Mouse (Mus musculus) liver, embryonic 15.5 days (tissue): ENCODE data around the gene Camkmt. TPM values are rescaled to one million over a fixed set of nuclear protein-coding genes. Genes with fewer than 3 reads are reported as not detected.

Experiments used
- ATAC-seq: fragments of 200-750 bp; cut with Nextera tagmentation; 2 replicates; pipeline ENCODE4 v1.8.0; 2017; ENCODE audit warnings: moderate number of reproducible peaks, mild to moderate bottlenecking, moderate library complexity; ENCODE audit not compliant: insufficient read depth
- H3K27ac ChIP-seq: fragments of 300-500 bp; sonication (generic); replicated peaks from 2 replicates; pipeline ENCODE4 v1.5.1; 2015; ENCODE audit warnings: mild to moderate bottlenecking, inconsistent platforms
- H3K27me3 ChIP-seq: fragments of 300-500 bp; sonication (generic); 2 replicates; pipeline ENCODE4 v1.6.1; 2015; ENCODE audit warnings: mild to moderate bottlenecking, inconsistent platforms
- H3K36me3 ChIP-seq: fragments of 300-500 bp; sonication (generic); replicated peaks from 2 replicates; pipeline ENCODE4 v1.6.1; 2015; ENCODE audit warnings: moderate library complexity, mild to moderate bottlenecking, inconsistent platforms
- H3K4me1 ChIP-seq: fragments of 300-500 bp; sonication (generic); replicated peaks from 2 replicates; pipeline ENCODE4 v1.6.1; 2015; ENCODE audit warnings: inconsistent platforms
- H3K4me2 ChIP-seq: fragments of 300-500 bp; sonication (generic); 2 replicates; pipeline ENCODE4 v1.6.1; 2015; ENCODE audit warnings: moderate library complexity, mild to moderate bottlenecking, inconsistent platforms
- H3K4me3 ChIP-seq: fragments of 300-500 bp; sonication (generic); replicated peaks from 2 replicates; pipeline ENCODE4 v1.5.1; 2015; ENCODE audit warnings: mild to moderate bottlenecking, inconsistent platforms
- H3K9ac ChIP-seq: fragments of 300-500 bp; sonication (generic); 2 replicates; pipeline ENCODE4 v1.6.1; 2015; ENCODE audit warnings: moderate library complexity, mild to moderate bottlenecking, inconsistent platforms
- H3K9me3 ChIP-seq: fragments of 300-500 bp; sonication (generic); replicated peaks from 2 replicates; pipeline ENCODE4 v1.6.1; 2016; ENCODE audit warnings: inconsistent platforms
- WGBS: fragments of 180-500 bp; shearing (Covaris S2); methylation state at CpG from one replicate; pipeline ENCODE4 v1.1.7; 2015; ENCODE audit warnings: mixed read lengths; ENCODE audit not compliant: insufficient replicate concordance; 5-methylcytosine and 5-hydroxymethylcytosine counted together
- polyA plus RNA-seq: library from polyadenylated mRNA; unstranded; fragments of >200 nt; fragmentation: Nextera tagmentation; extraction: Ambion mirVana; gene quantifications from 2 replicates; pipeline ENCODE4 v1.2.1, GENCODE M21; 2015

Gene Camkmt
- polyA plus RNA-seq, 1 experiment from 2014 or later = 2.7 TPM

DNA sequence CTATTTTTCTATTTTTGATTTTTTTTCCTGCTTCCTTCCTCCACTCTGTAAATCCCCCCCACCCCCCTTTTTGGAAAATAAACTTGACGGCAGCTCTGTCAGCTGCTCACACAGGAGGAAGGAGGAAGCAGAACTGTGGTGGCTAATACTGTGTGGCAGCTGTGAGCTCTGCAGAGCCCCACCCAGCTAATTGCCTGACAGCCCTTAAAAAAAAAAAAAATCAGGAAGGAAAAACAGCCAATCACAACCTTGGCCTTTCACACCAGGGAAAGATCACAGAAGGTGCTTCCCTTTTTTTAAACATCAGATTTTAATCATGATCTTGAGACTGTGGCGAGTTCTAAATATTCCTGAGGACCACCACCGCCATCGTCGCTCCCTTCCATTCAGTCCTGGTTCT lies 305.1 kb downstream of the Camkmt start:
- H3K27me3 ChIP-seq = no peaks in the 10 kb centered on the region
- ATAC-seq = no peak
- no peaks in the 10 kb centered on the region for H3K4me1 ChIP-seq
- 19% methylated on average over 5 of the region's 5 CpGs for WGBS
- no peak overlapping the region for H3K4me2 ChIP-seq
- H3K9ac ChIP-seq = no peak overlapping the region
- no peaks in the 10 kb centered on the region for H3K9me3 ChIP-seq
- H3K36me3 ChIP-seq = no peaks in the 10 kb centered on the region
- no peak overlapping the region for H3K4me3 ChIP-seq
- no peak overlapping the region for H3K27ac ChIP-seq

DNA sequence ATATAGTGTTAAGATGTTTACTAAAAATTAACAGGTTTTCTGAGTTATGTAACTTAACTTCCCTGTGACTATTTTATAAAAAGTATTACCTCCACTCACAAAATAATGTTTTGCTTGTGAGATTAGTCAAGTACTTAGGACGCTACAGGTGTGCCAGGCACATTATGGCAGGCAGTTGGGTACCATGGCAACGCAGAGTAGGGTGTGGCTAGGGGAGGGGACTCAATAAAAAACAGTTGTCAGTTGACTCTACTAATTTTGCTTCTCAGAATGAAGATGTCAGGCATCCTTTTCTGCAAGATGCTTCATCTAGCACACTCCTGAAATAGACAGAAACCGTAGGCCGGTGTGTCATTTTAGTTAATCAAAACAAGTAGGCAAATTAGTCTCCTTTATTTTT lies 310.4 kb downstream of the Camkmt start:
- Histone ChIP-seq H3K9me3 (no peaks in the 10 kb centered on the region), H3K9ac (no peak overlapping the region), H3K27me3 (no peaks in the 10 kb centered on the region), H3K36me3 (no peaks in the 10 kb centered on the region), H3K4me2 (no peak overlapping the region), H3K4me3 (no peak overlapping the region), H3K4me1 (no peaks in the 10 kb centered on the region), H3K27ac (no peak overlapping the region)
- 61% methylated on average over 4 of the region's 4 CpGs for WGBS
- no peak for ATAC-seq

DNA sequence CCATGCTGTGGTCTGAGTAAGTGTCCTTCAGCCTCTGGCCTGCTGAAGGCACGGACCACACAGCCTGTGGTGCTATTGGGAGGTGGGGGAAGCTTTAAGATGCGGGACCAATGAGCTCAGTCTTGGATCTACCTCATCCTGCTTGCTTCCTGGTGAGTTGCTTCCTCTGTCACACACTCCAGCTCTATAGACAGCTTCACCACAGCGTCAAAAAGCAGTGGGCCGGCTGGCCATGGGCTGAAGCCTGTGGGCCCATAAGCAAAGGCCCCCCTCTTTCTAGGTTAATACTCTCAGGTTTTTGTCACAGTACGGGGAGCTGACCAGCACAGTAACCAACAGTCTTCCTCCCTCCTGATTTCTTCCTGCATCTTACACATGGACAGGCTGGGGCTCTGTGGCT lies 314.8 kb downstream of the Camkmt start:
- no peak overlapping the region for H3K4me2 ChIP-seq
- ATAC-seq = no peak
- H3K4me3 ChIP-seq = no peak overlapping the region
- WGBS = 58% methylated on average over 5 of the region's 5 CpGs
- H3K4me1 ChIP-seq = no peaks in the 10 kb centered on the region
- H3K27ac ChIP-seq = no peak overlapping the region
- no peak overlapping the region for H3K9ac ChIP-seq
- no peaks in the 10 kb centered on the region for H3K36me3 ChIP-seq
- H3K9me3 ChIP-seq = no peaks in the 10 kb centered on the region
- H3K27me3 ChIP-seq = no peaks in the 10 kb centered on the region

DNA sequence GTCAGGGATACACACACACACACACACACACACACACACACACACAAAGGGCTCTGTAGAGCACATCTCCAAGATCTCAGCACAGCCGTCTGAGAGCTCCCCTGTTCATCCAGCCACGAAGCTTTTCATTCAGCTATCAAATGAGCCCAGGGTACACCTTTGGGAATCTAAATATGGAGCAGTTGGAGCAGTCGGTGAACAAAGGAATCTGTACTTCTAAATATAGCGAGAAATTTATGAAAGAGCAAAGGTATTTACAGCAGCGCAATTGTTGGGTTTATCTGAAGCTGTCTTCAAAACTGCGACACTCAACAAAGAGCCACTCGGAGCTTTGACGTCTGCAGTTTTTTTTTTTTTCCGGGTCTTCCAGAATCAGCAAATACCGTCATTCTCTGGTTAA lies 315.8 kb downstream of the Camkmt start:
- no peaks in the 10 kb centered on the region for H3K36me3 ChIP-seq
- WGBS = 72% methylated on average over 10 of the region's 10 CpGs
- H3K4me1 ChIP-seq = no peaks in the 10 kb centered on the region
- no peak overlapping the region for H3K9ac ChIP-seq
- H3K4me3 ChIP-seq = no peak overlapping the region
- no peak overlapping the region for H3K27ac ChIP-seq
- ATAC-seq = no peak
- H3K27me3 ChIP-seq = no peaks in the 10 kb centered on the region
- no peak overlapping the region for H3K4me2 ChIP-seq
- no peaks in the 10 kb centered on the region for H3K9me3 ChIP-seq

DNA sequence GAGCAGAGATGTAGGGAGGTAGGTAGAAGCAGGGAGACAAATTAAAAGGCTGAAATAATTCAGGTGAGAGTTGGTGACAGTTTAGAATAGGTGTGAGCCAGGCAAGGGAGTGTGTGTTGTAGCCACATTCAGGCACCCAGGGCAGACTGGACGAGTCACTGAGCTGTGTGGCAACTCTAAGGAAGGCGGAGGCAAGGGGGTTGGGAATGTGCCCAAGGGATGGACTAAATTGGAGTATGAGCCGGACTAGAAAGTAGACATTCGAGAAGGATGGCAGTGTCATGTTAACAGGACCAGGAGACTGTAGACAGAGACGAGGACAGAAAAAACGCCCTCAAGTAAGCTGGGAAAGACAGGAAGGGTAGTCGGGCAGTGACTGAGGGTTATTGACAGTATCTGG lies 338.5 kb downstream of the Camkmt start:
- WGBS = 64% methylated on average over 7 of the region's 7 CpGs
- Histone ChIP-seq H3K4me3 (no peak overlapping the region), H3K36me3 (no peaks in the 10 kb centered on the region), H3K9me3 (no peaks in the 10 kb centered on the region), H3K27ac (no peak overlapping the region), H3K4me2 (no peak overlapping the region), H3K4me1 (no peaks in the 10 kb centered on the region), H3K9ac (no peak overlapping the region), H3K27me3 (no peaks in the 10 kb centered on the region)
- no peak for ATAC-seq

- ATAC-seq = no peak
Observed at GRCm38 (mm10) chr17:85432923-85433322, 342.6 kb downstream of the Camkmt start.

GRCm38 (mm10) chr17:85443036-85443435 lies 352.7 kb downstream of the Camkmt start:
- H3K36me3 ChIP-seq = no peaks in the 10 kb centered on the region
- H3K4me2 ChIP-seq = no peak overlapping the region
- H3K4me3 ChIP-seq = no peak overlapping the region
- H3K27me3 ChIP-seq = no peaks in the 10 kb centered on the region
- no peak overlapping the region for H3K9ac ChIP-seq
- no peaks in the 10 kb centered on the region for H3K9me3 ChIP-seq
- H3K27ac ChIP-seq = no peak overlapping the region
- H3K4me1 ChIP-seq = no peaks in the 10 kb centered on the region
- WGBS = 67% methylated on average over 8 of the region's 8 CpGs
- no peak for ATAC-seq

More at GRCm38 (mm10) chr17:85432923-85433322, 342.6 kb downstream of the Camkmt start:
- Histone ChIP-seq H3K36me3 (no peaks in the 10 kb centered on the region), H3K27ac (no peak overlapping the region), H3K9ac (no peak overlapping the region), H3K4me2 (no peak overlapping the region), H3K4me3 (no peak overlapping the region), H3K27me3 (no peaks in the 10 kb centered on the region), H3K9me3 (no peaks in the 10 kb centered on the region), H3K4me1 (no peaks in the 10 kb centered on the region)
- WGBS = 37% methylated on average over 8 of the region's 8 CpGs

GRCm38 (mm10) chr17:85454419-85454983 lies 364.1 kb downstream of the Camkmt start:
- Histone ChIP-seq H3K9ac (no peak overlapping the region), H3K27ac (no peak overlapping the region), H3K4me3 (no peak overlapping the region), H3K27me3 (peaks cover 78% of the 10 kb centered on the region), H3K4me1 (no peaks in the 10 kb centered on the region), H3K9me3 (no peaks in the 10 kb centered on the region), H3K36me3 (no peaks in the 10 kb centered on the region), H3K4me2 (no peak overlapping the region)
- no peak for ATAC-seq
- WGBS = 4% methylated on average over 23 of the region's 23 CpGs

DNA sequence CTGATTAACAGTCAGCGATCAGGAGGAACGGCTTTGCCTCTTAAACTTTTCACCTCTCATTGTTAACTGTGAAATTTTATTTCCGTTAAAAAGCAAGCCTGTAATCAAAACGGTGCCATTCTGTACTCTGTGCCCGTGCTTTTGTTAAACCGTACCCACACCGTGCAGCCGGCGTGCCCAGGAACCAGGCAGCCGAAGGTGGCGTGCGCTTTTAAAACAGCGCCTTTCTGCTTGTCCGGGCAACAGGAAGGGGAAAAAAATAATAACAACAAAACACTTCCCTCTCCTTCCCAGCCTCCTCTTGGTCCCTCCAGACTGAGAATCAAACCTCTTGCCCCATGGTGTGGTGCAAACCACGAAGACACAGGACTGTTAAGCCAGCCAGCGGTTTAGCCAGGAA lies 364.7 kb downstream of the Camkmt start:
- Histone ChIP-seq H3K9ac (no peak overlapping the region), H3K9me3 (no peaks in the 10 kb centered on the region), H3K27ac (no peak overlapping the region), H3K27me3 (peaks cover 84% of the 10 kb centered on the region), H3K36me3 (no peaks in the 10 kb centered on the region), H3K4me3 (no peak overlapping the region), H3K4me1 (no peaks in the 10 kb centered on the region), H3K4me2 (no peak overlapping the region; the same call in 1 of the 2 replicates)
- WGBS = 4% methylated on average over 16 of the region's 16 CpGs
- no peak for ATAC-seq

- under 1% methylated on average over 14 of the region's 14 CpGs for WGBS
- H3K9ac ChIP-seq = no peak overlapping the region
- H3K4me2 ChIP-seq = no peak overlapping the region
- no peaks in the 10 kb centered on the region for H3K4me1 ChIP-seq
- H3K27me3 ChIP-seq = peaks cover 93% of the 10 kb centered on the region
- no peak overlapping the region for H3K4me3 ChIP-seq
- no peaks in the 10 kb centered on the region for H3K36me3 ChIP-seq
- H3K27ac ChIP-seq = no peak overlapping the region
- H3K9me3 ChIP-seq = no peaks in the 10 kb centered on the region
- ATAC-seq = no peak
Observed at GRCm38 (mm10) chr17:85458075-85458474, 367.7 kb downstream of the Camkmt start.

DNA sequence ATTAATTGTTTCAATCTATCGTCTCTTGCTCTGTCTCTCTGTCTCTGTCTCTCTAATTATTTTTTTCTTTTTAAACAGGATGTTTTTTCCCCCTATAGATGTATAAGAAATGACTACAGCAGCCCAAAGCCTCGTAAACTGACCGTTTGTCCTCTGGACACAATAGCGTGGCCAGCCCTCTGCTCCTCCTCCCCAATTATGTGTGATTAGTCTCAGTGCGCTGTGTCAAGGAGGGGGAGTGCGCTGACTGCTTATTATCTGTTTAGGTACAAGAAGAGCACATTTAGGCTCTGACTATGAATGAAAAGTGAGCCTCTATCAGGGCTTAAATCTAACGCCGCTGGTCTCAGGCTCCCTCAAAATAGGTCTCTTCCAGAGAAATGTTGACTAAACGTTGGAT lies 368.2 kb downstream of the Camkmt start:
- Histone ChIP-seq H3K27me3 (peaks cover 93% of the 10 kb centered on the region), H3K27ac (no peak overlapping the region)
- WGBS = 10% methylated on average over 9 of the region's 9 CpGs

DNA sequence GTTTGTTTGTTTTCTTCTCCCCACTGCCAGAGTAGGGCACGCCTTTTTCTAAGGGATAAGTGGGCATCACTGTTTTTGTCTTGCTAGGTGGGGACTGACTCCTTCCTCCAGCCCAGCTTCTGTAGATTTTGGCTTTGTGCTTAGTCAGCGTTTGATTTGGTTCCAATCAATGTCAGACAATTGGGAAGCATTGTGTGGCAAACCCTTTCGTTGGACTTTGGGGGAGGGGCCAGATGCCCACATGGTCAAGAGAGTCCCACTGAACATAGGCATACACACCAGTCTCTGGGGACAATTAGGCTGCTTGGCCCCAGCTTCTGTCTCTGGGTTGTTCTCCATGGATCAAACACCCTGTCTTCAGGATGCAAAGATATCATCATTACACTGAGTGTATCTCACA lies 371.2 kb downstream of the Camkmt start:
- Histone ChIP-seq H3K4me1 (no peaks in the 10 kb centered on the region), H3K9ac (no peak overlapping the region), H3K9me3 (no peaks in the 10 kb centered on the region), H3K4me3 (no peak overlapping the region), H3K4me2 (no peak overlapping the region), H3K27me3 (peaks cover 93% of the 10 kb centered on the region), H3K27ac (no peak overlapping the region), H3K36me3 (no peaks in the 10 kb centered on the region)
- 42% methylated on average over 3 of the region's 3 CpGs for WGBS
- no peak for ATAC-seq

More for the DNA sequence above, 368.2 kb downstream of the Camkmt start:
- Histone ChIP-seq H3K4me2 (no peak overlapping the region), H3K36me3 (no peaks in the 10 kb centered on the region), H3K9ac (no peak overlapping the region), H3K4me1 (no peaks in the 10 kb centered on the region), H3K4me3 (no peak overlapping the region), H3K9me3 (no peaks in the 10 kb centered on the region)
- no peak for ATAC-seq
